22 mouse cellular contexts compared by ENCODE assay signal in the genomic region with DNA sequence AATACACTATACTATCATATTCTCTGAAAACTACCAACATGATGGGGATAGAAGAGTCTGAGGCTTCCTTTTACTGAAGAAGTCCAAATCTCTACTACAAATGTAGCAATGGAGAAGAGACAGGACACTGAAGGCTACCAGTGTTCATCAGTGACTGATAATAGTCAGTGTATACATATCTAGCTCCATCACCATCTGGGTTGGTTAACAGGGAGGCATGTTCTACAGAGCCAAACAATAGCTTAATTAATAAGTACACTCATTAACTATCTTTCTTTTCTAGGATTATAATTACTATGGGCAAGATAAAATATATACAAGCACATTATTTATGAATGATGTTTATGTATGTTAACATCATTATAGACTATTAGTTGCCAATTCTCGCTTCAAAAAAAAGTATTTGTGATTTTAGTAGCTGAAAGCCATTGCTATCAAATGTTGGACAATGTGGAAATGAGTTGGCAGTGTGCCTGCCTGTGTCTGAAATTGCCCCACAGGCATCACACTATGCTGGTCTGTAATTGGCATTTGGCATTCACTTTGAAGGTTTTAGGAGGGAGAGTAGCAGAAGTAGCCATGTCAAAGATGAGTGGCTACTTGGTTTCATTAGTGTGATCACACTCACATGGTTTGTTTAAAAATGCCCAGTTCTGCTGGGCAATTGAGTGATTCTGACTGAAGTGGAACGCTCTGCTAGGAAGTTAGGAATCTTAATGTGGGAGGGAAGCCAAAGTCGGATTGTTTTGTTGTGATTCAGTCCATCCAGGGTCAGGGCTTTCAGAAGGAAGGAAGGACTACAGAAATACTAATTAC.
A peak's percentile ranks its signal among the peaks of the same experiment; 100 is the strongest.
DNase-seq lines count a peak whose midpoint lies in the region; ATAC-seq and TF ChIP-seq lines count a peak whose summit lies in the region.
"Had no signal": no experiment of that assay in that cellular context is flagged by ENCODE, and none has a peak within 500 bp of the region (broad histone marks: within the 10 kb centered on the region; RNA-seq: fewer than 3 reads in every experiment).

No protein-coding gene starts in this region.

- no peaks in the 10 kb centered on the region for H3K27me3 ChIP-seq in hindbrain, embryonic 14.5 days (ENCODE audit: control insufficient read depth, insufficient read depth, low read length)
- H3K27me3 ChIP-seq in hindbrain, embryonic 12.5 days = no peaks in the 10 kb centered on the region
- no peaks in the 10 kb centered on the region for H3K27me3 ChIP-seq in midbrain, embryonic 16.5 days (ENCODE audit: control insufficient read depth, insufficient read depth, low read depth, low read length)
- H3K27me3 ChIP-seq in midbrain, embryonic 13.5 days = no peaks in the 10 kb centered on the region
- no peaks in the 10 kb centered on the region for H3K27me3 ChIP-seq in intestine, postnatal 0 days (replicated peaks; ENCODE audit: control insufficient read depth, insufficient read depth, low read length)
- H3K27me3 ChIP-seq: CH12.LX; heart, embryonic 15.5 days; lung, embryonic 15.5 days; megakaryocyte, embryonic 14.5 days; neural tube, embryonic 15.5 days had no signal

- H3K9ac ChIP-seq in hindbrain, embryonic 14.5 days = no peak overlapping the region
- H3K9ac ChIP-seq in hindbrain, embryonic 12.5 days = no peak overlapping the region
- H3K9ac ChIP-seq in midbrain, embryonic 16.5 days (ENCODE audit: low read depth, low read length) = no peak overlapping the region
- no peak overlapping the region for H3K9ac ChIP-seq in midbrain, embryonic 13.5 days (replicated peaks)
- no peak overlapping the region for H3K9ac ChIP-seq in intestine, postnatal 0 days (ENCODE audit: low read depth, low read length)
- H3K9ac ChIP-seq: heart, embryonic 15.5 days; lung, embryonic 15.5 days; neural tube, embryonic 15.5 days had no signal

- no peak overlapping the region for H3K4me3 ChIP-seq in hindbrain, embryonic 14.5 days (replicated peaks; ENCODE audit: low read length)
- no peak overlapping the region for H3K4me3 ChIP-seq in hindbrain, embryonic 12.5 days
- H3K4me3 ChIP-seq in midbrain, embryonic 16.5 days (ENCODE audit: low read depth, low read length) = no peak overlapping the region
- no peak overlapping the region for H3K4me3 ChIP-seq in midbrain, embryonic 13.5 days (replicated peaks)
- H3K4me3 ChIP-seq in intestine, postnatal 0 days (ENCODE audit: low read depth, low read length) = no peak overlapping the region
- H3K4me3 ChIP-seq: gastrocnemius, adult 2 months; heart, adult 2 months; heart, embryonic 15.5 days; limb, embryonic 10.5 days; lung, embryonic 15.5 days; megakaryocyte, embryonic 14.5 days; myocyte; neural tube, embryonic 15.5 days had no signal

- no peak for TF ChIP-seq CTCF in intestine, postnatal 0 days (IDR thresholded peaks at IDR 0.05; ENCODE audit: low read depth)

- no peaks in the 10 kb centered on the region for H3K36me3 ChIP-seq in hindbrain, embryonic 14.5 days (replicated peaks; ENCODE audit: control insufficient read depth, insufficient read depth)
- no peaks in the 10 kb centered on the region for H3K36me3 ChIP-seq in hindbrain, embryonic 12.5 days
- H3K36me3 ChIP-seq in midbrain, embryonic 16.5 days (ENCODE audit: control insufficient read depth, insufficient read depth, low read length) = no peaks in the 10 kb centered on the region
- no peaks in the 10 kb centered on the region for H3K36me3 ChIP-seq in midbrain, embryonic 13.5 days
- no peaks in the 10 kb centered on the region for H3K36me3 ChIP-seq in intestine, postnatal 0 days (ENCODE audit: control insufficient read depth, insufficient read depth)
- H3K36me3 ChIP-seq: heart, embryonic 15.5 days; limb, embryonic 10.5 days; lung, embryonic 15.5 days; neural tube, embryonic 15.5 days had no signal

- H3K4me1 ChIP-seq in hindbrain, embryonic 14.5 days (replicated peaks; ENCODE audit: control insufficient read depth, insufficient read depth, low read length) = no peaks in the 10 kb centered on the region
- no peaks in the 10 kb centered on the region for H3K4me1 ChIP-seq in hindbrain, embryonic 12.5 days
- 0 out of 2 replicates have a peak, but pooled peaks cover 2% of the 10 kb centered on the region for H3K4me1 ChIP-seq in midbrain, embryonic 16.5 days (ENCODE audit: control insufficient read depth, insufficient read depth, low read length)
- H3K4me1 ChIP-seq in midbrain, embryonic 13.5 days (replicated peaks) = no peaks in the 10 kb centered on the region
- H3K4me1 ChIP-seq in intestine, postnatal 0 days (replicated peaks; ENCODE audit: control insufficient read depth, insufficient read depth, low read length) = no peaks in the 10 kb centered on the region
- H3K4me1 ChIP-seq: heart, embryonic 15.5 days; limb, embryonic 10.5 days; lung, embryonic 15.5 days; megakaryocyte, embryonic 14.5 days; neural tube, embryonic 15.5 days had no signal

- 67% methylated on average over 3 of the region's 3 CpGs for WGBS in hindbrain, embryonic 14.5 days
- 76% methylated on average over 3 of the region's 3 CpGs for WGBS in hindbrain, embryonic 12.5 days
- WGBS in midbrain, embryonic 16.5 days = 63% methylated on average over 3 of the region's 3 CpGs
- WGBS in midbrain, embryonic 13.5 days = 62% methylated on average over 3 of the region's 3 CpGs
- WGBS in intestine, postnatal 0 days = 67% methylated on average over 3 of the region's 3 CpGs

- H3K4me2 ChIP-seq in hindbrain, embryonic 14.5 days (replicated peaks) = no peak overlapping the region
- H3K4me2 ChIP-seq in hindbrain, embryonic 12.5 days (replicated peaks) = no peak overlapping the region
- H3K4me2 ChIP-seq in midbrain, embryonic 16.5 days (ENCODE audit: low read length) = no peak overlapping the region
- H3K4me2 ChIP-seq in midbrain, embryonic 13.5 days (replicated peaks) = no peak overlapping the region
- no peak overlapping the region for H3K4me2 ChIP-seq in intestine, postnatal 0 days (replicated peaks; ENCODE audit: low read depth)
- H3K4me2 ChIP-seq: heart, embryonic 15.5 days; liver, embryonic 11.5 days; lung, embryonic 15.5 days; neural tube, embryonic 15.5 days had no signal

- no peak overlapping the region for H3K27ac ChIP-seq in hindbrain, embryonic 14.5 days
- H3K27ac ChIP-seq in hindbrain, embryonic 12.5 days = no peak overlapping the region
- no peak overlapping the region for H3K27ac ChIP-seq in midbrain, embryonic 16.5 days (ENCODE audit: low read length)
- H3K27ac ChIP-seq in midbrain, embryonic 13.5 days = no peak overlapping the region
- no peak overlapping the region for H3K27ac ChIP-seq in intestine, postnatal 0 days (ENCODE audit: low read depth, low read length)
- H3K27ac ChIP-seq: gastrocnemius, adult 2 months; heart, adult 2 months; heart, embryonic 15.5 days; limb, embryonic 10.5 days; lung, embryonic 15.5 days; neural tube, embryonic 15.5 days had no signal

- DNase-seq in adrenal gland, postnatal 10 days = peak; percentile 24
- DNase-seq in adrenal gland, postnatal 4 days (ENCODE audit: low spot score in 2 of 2) = no peak
- peak; percentile 50 for DNase-seq in hindbrain, embryonic 14.5 days (ENCODE audit: low spot score)
- no peak for DNase-seq in heart, adult 18-20 months
- DNase-seq: cerebellum, adult 9-10 months; gastrocnemius, adult 2 months; heart, adult 2 months; kidney, postnatal 4 days; thymus, postnatal 4 days had no signal

- H3K9me3 ChIP-seq in hindbrain, embryonic 14.5 days (ENCODE audit: control insufficient read depth, low read length) = no peaks in the 10 kb centered on the region
- H3K9me3 ChIP-seq in hindbrain, embryonic 12.5 days (replicated peaks) = no peaks in the 10 kb centered on the region
- H3K9me3 ChIP-seq in midbrain, embryonic 16.5 days (replicated peaks; ENCODE audit: control insufficient read depth, low read length, poor library complexity, severe bottlenecking) = no peaks in the 10 kb centered on the region
- no peaks in the 10 kb centered on the region for H3K9me3 ChIP-seq in midbrain, embryonic 13.5 days
- no peaks in the 10 kb centered on the region for H3K9me3 ChIP-seq in intestine, postnatal 0 days (ENCODE audit: control insufficient read depth)
- H3K9me3 ChIP-seq: heart, embryonic 15.5 days; limb, embryonic 10.5 days; lung, embryonic 15.5 days; megakaryocyte, embryonic 14.5 days; neural tube, embryonic 15.5 days had no signal

- ATAC-seq in hindbrain, embryonic 14.5 days (ENCODE audit: low FRiP score) = no peak
- ATAC-seq in hindbrain, embryonic 12.5 days (ENCODE audit: low FRiP score) = no peak
- peak; percentile 42; the same call in 1 of the 2 replicates for ATAC-seq in midbrain, embryonic 16.5 days
- no peak for ATAC-seq in midbrain, embryonic 13.5 days
- ATAC-seq in intestine, postnatal 0 days = no peak
- ATAC-seq: activated CD4-positive, CD25-positive, alpha-beta regulatory T cell, adult 4 months had no signal

Comparison
In these comparisons a context has a peak if more than half of its experiments do, and no peak if none do; other contexts are left out.
1. DNase-seq: peak in adrenal gland, postnatal 10 days (single experiment) and hindbrain, embryonic 14.5 days (single experiment); none in adrenal gland, postnatal 4 days (0 of 2) and heart, adult 18-20 months (0 of 2).